Mouse (Mus musculus) hindlimb bud, embryonic 11.5 days (tissue): Measurements from ENCODE around the gene Fmo1.
"Not testable (repeated sequence)": the region's sequence is repeated elsewhere in the genome, so short reads cannot be mapped to it uniquely, and the experiment has no call there.

Source experiments
- DNase-seq: peaks from one replicate; pipeline ENCODE4 v3.0.0-alpha.2; 2012; ENCODE audit warnings: low read depth, low spot score; ENCODE audit errors: extremely low spot score

The Fmo1 gene

DNA sequence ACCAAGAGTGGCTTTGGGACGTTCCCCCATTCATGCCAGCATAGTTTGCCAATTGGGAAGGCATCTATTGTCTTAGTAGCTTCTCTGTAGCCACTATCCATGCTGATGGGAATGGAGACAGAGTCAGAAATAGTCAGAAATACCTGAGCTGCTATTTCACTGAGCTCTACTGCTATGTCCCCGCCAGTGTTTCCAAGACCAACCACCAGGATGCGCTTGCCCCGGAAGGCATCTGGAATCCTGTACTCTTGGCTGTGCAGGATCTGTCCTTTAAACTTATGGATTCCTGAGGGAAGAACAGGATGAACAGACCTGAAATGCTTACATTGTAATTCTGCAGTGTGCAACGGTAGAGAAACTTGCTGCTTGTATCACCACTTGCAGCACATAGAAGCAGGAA lies 61.4 kb downstream of the Fmo1 start:
- DNase-seq, result no peak

GRCm38 (mm10) chr1:162796441-162796840 lies 70.0 kb downstream of the Fmo1 start:
- DNase-seq, result no peak

DNA sequence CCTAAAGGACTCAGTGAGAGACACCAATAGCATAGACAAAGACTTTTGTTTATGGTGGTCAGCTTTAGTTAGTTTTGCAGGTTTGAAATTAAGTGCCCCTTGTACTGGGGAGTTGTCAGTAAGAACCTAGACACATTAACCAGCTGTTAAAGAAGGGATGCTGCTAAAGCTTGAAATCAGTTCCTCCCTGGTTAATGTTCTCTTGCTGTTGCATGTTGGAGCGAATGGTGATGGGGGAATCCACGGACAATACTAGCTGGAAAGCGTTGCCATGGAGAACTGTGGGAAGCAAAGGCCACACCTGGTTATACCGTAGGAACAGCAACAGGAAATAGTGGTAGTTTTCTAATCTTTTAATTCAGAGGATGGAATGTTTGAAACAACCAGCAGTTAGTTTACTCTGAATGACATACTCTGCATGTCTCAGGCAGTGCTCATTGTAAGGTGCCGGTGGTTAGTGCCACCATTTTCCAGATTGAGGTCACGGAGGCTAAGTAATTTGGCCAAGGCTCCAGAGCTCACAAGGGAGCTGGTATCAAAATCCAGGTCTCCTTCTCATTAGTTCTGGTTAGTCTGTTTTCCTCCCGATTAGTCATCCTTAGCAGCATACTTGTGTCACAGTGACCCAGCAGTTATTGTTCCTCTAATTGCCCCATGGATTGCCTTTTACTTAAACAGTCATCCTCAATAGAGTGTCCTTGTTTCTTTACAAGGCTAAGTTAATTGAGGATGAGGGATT lies 73.9 kb downstream of the Fmo1 start:
- DNase-seq, result no peak

GRCm38 (mm10) chr1:162785222-162785621 lies 81.2 kb downstream of the Fmo1 start:
- no peak for DNase-seq

- DNase-seq, result no peak
Observed at GRCm38 (mm10) chr1:162783669-162784248, 82.7 kb downstream of the Fmo1 start.

DNA sequence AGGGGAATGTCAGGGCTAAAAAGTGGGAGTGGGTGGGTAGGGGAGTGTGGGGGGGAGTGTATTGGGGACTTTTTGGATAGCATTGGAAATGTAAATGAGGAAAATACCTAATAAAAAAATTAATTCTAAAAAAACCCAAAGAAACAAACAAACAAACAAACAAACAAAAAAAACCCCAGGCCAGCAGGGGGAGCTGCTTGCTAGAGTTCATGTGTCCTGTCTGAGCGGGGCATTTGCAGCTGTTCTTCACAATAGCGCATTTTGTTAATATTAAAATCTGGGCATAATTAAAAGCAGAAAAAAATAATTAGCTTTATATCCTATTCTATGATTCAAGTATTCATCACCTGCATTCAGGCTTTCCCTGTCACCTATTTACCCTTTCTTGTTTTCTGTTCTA lies 85.4 kb downstream of the Fmo1 start:
- not testable (repeated sequence) for DNase-seq
